Mouse (Mus musculus) inflammation-experienced regulatory T-cells, adult 16 weeks (primary cell): Measurements from ENCODE around the gene Stxbp1. TPM values are rescaled to one million over a fixed set of nuclear protein-coding genes. Genes with fewer than 3 reads are reported as not detected.

ENCODE experiments used
- polyA plus RNA-seq: library from polyadenylated mRNA; unstranded; fragments of 100-300 nt; shearing (Covaris generic); gene quantifications from one replicate; pipeline ENCODE4 v1.2.1, GENCODE M21; 2017

Gene Stxbp1
- polyA plus RNA-seq = 6.1 TPM

GRCm38 (mm10) chr2:32846805-32847467 is at the start of gene Stxbp1:
Gene Stxbp1, minus strand, starts transcription at chr2:32847245.

GRCm38 (mm10) chr2:32875675-32876489 is 28.8 kb upstream of the Stxbp1 start, which contains the start of gene Fam129b:
Gene Fam129b, plus strand, starts transcription at chr2:32876114.

DNA sequence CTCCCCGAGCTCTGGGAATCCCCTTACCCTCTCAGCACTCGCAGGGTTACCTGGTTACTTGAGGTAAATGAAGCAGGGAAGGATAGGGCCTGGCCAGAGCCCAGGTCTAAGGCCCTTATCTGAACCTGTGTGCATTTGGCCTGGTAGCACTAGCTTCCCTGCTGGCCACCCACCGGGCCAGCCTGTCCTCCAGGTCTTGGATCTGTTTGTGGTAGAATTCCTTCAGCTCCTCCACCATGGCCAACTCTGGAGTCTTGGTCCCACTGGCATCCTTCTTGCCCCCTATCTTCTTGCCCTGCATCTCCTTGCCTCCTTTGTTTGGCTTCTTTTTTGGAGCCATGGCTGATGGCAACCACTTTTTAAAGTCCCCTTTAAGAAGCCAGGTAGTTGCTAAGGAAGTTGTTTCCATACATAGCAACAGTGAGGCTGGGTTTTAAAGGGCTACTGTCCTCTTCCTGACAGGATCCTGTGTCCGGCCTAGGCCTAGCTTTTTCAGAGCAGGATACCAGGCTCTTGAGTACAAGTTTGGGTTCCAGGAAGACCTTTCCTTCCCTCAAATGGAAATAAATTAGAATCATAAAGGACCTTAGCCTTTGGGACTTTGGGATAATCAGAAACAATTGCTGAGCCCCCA is 62.9 kb downstream of the Stxbp1 start, which contains the start of gene Cfap157:
Gene Cfap157 (minus strand): TSS at position 381 of the 634 bp plus-strand sequence.

GRCm38 (mm10) chr2:32775359-32776074 is 71.5 kb downstream of the Stxbp1 start, which contains the start of the genes Ttc16 and Ptrh1:
Gene Ttc16, minus strand, starts transcription at chr2:32775633.
Gene Ptrh1, plus strand, starts transcription at chr2:32775786.

DNA sequence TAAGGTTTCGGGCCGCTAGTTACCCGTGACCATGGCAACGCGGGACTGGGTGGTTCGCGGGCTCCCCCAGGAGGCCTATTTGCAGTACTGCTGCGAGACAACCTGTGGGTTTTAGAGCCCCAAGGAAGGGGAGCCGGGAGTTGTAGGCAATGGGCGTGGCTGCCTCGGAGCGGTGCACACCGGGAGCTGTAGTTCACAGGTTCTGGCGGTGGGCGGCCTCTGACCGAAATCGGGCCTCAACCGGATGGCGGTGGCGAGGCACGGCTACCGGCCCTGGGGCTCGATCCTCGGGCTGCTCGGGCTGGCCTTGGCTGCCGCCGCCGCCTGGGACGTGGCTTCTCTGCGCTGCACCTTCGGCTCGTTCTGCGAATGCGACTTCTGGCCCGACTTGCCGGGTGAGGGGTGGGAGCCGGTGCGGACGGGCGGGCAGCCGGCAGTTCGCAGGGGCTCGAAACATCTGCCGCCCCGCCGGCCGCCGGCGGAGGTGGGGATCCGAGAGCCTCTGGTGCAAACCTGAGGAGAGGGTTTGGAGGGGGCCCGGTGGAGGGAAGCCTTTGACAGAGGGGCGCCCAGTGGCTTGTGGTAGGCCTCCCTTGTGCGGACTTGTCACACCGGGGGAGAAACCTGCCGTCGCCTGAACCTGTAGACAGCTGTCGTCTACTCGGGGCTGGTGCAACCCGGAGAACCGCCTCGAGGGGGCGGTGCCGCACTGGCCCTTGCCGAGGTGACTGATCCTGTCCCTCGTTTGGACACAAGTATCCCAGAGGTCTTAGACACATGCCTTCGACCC is 89.8 kb downstream of the Stxbp1 start, which contains the start of gene Tor2a:
Gene Tor2a (plus strand): TSS at position 179 of the 790 bp plus-strand sequence.

GRCm38 (mm10) chr2:32740916-32741272 is 106.2 kb downstream of the Stxbp1 start, which contains the start of gene 6330409D20Rik:
Gene 6330409D20Rik, minus strand, starts transcription at chr2:32741016.

Other genes starting within 250 kb of the Stxbp1 start
- gene St6galnac6, start 247.5 kb downstream of the Stxbp1 start, polyA plus RNA-seq = 6.3 TPM
- not detected for gene Ak1, start 225.5 kb downstream of the Stxbp1 start, polyA plus RNA-seq
- 0.41 TPM for gene Eng, start 200.7 kb downstream of the Stxbp1 start, polyA plus RNA-seq
- 24.0 TPM for gene Fpgs, start 143.1 kb downstream of the Stxbp1 start, polyA plus RNA-seq
- gene Cdk9, start 134.2 kb downstream of the Stxbp1 start, polyA plus RNA-seq = 45.1 TPM
- 135 TPM for gene Sh2d3c, start 126.2 kb downstream of the Stxbp1 start, polyA plus RNA-seq
- gene 6330409D20Rik, start 106.2 kb downstream of the Stxbp1 start, polyA plus RNA-seq = 1.0 TPM
- gene Tor2a, start 90.0 kb downstream of the Stxbp1 start, polyA plus RNA-seq = 85.3 TPM
- gene Ttc16, start 71.6 kb downstream of the Stxbp1 start, polyA plus RNA-seq = 1.7 TPM
- gene Ptrh1, start 71.5 kb downstream of the Stxbp1 start, polyA plus RNA-seq = 6.9 TPM
- gene Cfap157, start 62.8 kb downstream of the Stxbp1 start, polyA plus RNA-seq = not detected
- gene Fam129b, start 28.9 kb upstream of the Stxbp1 start, polyA plus RNA-seq = 1.3 TPM
- gene Rpl12, start 114.3 kb upstream of the Stxbp1 start, polyA plus RNA-seq = 37.4 TPM
- gene Lrsam1, start 114.4 kb upstream of the Stxbp1 start, polyA plus RNA-seq = 9.8 TPM
- 10.6 TPM for gene Slc2a8, start 134.8 kb upstream of the Stxbp1 start, polyA plus RNA-seq